Mouse (Mus musculus) liver, adult 2 months (tissue): ENCODE measurements at regions not wholly inside any gene's neighbourhood (a gene's known extent, or its start where the extent isn't known, plus 50 kb on each side); places are given as distances from the start of the nearest gene placed in this dataset.
A peak's percentile ranks its signal among the peaks of the same experiment; 100 is the strongest.

Experiments used
- DNase-seq: peaks from one replicate; pipeline ENCODE4 v3.0.0-alpha.2; 2011; ENCODE audit warnings: low read depth, low spot score; ENCODE audit errors: extremely low read depth
- H3K27ac ChIP-seq: fragments of 200-500 bp; replicated peaks from 2 replicates; pipeline ENCODE4 v1.5.1; 2012; ENCODE audit warnings: low read depth, mild to moderate bottlenecking, control low read depth, inconsistent platforms, low read length; ENCODE audit not compliant: insufficient read depth
- H3K27me3 ChIP-seq: fragments of 200-500 bp; 2 replicates; pipeline ENCODE4 v1.6.1; 2012; ENCODE audit warnings: mild to moderate bottlenecking, moderate library complexity, low read length, inconsistent platforms; ENCODE audit not compliant: control insufficient read depth, insufficient read depth
- H3K36me3 ChIP-seq: fragments of 200-500 bp; 2 replicates; pipeline ENCODE4 v1.6.1; 2012; ENCODE audit warnings: low read length, inconsistent platforms; ENCODE audit not compliant: control insufficient read depth, insufficient read depth
- H3K4me1 ChIP-seq: fragments of 200-500 bp; 2 replicates; pipeline ENCODE4 v1.6.1; 2011; ENCODE audit warnings: low read length; ENCODE audit not compliant: control insufficient read depth, insufficient read depth
- H3K4me3 ChIP-seq: fragments of 200-500 bp; 2 replicates; pipeline ENCODE4 v1.5.1; 2011; ENCODE audit warnings: low read depth, mild to moderate bottlenecking, control low read depth, low read length, moderate library complexity; ENCODE audit not compliant: insufficient read depth
- H3K79me2 ChIP-seq: fragments of 200-500 bp; 2 replicates; pipeline ENCODE4 v1.6.1; 2012; ENCODE audit warnings: inconsistent platforms, mild to moderate bottlenecking, low read length, moderate library complexity; ENCODE audit not compliant: control insufficient read depth, insufficient read depth
- H3K9ac ChIP-seq: fragments of 200-500 bp; 2 replicates; pipeline ENCODE4 v1.6.1; 2012; ENCODE audit warnings: low read depth, mild to moderate bottlenecking, control low read depth, inconsistent platforms, low read length
- CTCF ChIP-seq: fragments of 200-500 bp; IDR thresholded peaks from 2 replicates; pipeline ENCODE4 v1.5.1; 2011; ENCODE audit warnings: low read depth, low read length, control low read depth
- POLR2A ChIP-seq: fragments of 200-500 bp; IDR thresholded peaks from 2 replicates; pipeline ENCODE4 v1.6.1; 2011; ENCODE audit warnings: low read length, control low read depth; ENCODE audit not compliant: insufficient read depth; ENCODE audit errors: extremely low read depth
- WGBS: fragments of 180-500 bp; shearing (Covaris S2); methylation state at CpG from one replicate; pipeline ENCODE4 v1.1.7; 2018; 5-methylcytosine and 5-hydroxymethylcytosine counted together

DNA sequence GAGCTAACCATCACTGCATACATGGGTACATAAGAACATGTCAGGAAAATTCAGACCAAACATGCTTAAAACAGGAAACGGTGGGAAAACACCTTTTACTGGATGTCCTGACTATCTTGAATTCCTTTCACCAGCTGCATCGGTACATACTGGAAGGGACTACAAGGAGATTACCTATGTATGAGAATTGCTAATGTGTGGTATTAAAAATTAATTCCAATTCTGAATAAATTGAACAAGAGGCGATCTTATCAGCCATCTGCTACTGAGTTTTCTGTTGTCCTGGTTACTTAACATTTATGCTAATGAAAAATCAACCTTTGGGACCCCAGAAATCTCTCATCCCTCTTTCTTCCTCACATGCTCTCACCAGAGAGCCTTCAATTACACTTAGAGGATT, 178.0 kb downstream of the Nsun3 start:
- Histone ChIP-seq H3K79me2 (no peaks in the 10 kb centered on the region), H3K4me1 (no peaks in the 10 kb centered on the region), H3K27me3 (no peaks in the 10 kb centered on the region), H3K36me3 (no peaks in the 10 kb centered on the region), H3K4me3 (no peak overlapping the region), H3K9ac (no peak overlapping the region), H3K27ac (no peak overlapping the region)
- DNase-seq: no peak
- no peak for TF ChIP-seq POLR2A
- no peak for TF ChIP-seq CTCF
- 80% methylated on average over 3 of the region's 3 CpGs for WGBS

DNA sequence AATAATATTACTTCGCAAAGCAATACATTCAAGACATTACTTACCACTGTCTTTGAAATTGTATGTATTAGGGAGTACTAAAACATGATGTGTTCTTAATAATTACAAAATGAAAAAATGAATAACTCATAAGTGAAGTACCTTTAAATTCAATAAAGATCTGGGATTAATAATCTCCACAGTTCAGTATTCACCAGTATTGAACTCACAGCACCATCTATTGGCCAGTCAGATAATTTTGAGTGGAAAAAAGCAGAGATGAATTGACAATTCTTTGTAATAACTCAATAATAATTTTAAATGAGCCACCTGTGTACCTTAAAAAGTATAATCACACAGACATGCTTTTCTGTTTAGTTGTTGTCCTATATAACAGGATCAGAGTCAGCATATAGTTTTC, 180.7 kb downstream of the Nsun3 start:
- no peaks in the 10 kb centered on the region for H3K36me3 ChIP-seq
- 92% methylated on average over 1 of the region's 1 CpGs for WGBS
- H3K27me3 ChIP-seq: no peaks in the 10 kb centered on the region
- TF ChIP-seq POLR2A (no peak), CTCF (no peak)
- no peak for DNase-seq
- no peak overlapping the region for H3K27ac ChIP-seq
- H3K79me2 ChIP-seq: no peaks in the 10 kb centered on the region
- H3K9ac ChIP-seq: no peak overlapping the region
- H3K4me1 ChIP-seq: no peaks in the 10 kb centered on the region
- H3K4me3 ChIP-seq: no peak overlapping the region

DNA sequence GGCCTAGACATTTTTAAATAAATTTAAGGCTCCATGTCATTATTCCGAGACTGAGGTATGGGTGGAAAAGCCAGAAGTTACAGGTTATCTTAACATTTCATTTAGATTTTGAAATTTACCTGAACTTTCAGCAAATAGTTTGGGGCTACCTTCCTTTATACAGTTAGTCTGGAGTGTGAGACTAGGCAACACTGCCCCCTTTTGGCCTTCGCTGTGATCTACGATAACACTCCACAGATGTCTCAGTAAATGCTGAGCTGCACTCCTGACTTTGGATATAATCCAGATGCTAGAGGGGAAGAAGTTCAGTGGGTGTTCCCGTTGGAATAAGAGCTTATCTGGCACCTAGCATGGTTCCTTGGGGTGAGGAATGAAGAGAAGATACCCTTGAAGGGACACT, 224.6 kb downstream of the Nsun3 start:
- Histone ChIP-seq H3K27me3 (no peaks in the 10 kb centered on the region), H3K4me3 (no peak overlapping the region), H3K79me2 (no peaks in the 10 kb centered on the region), H3K9ac (no peak overlapping the region), H3K27ac (no peak overlapping the region), H3K36me3 (no peaks in the 10 kb centered on the region), H3K4me1 (no peaks in the 10 kb centered on the region)
- WGBS: 45% methylated on average over 4 of the region's 4 CpGs
- TF ChIP-seq CTCF: no peak
- no peak for TF ChIP-seq POLR2A
- peak; percentile 28 for DNase-seq

DNA sequence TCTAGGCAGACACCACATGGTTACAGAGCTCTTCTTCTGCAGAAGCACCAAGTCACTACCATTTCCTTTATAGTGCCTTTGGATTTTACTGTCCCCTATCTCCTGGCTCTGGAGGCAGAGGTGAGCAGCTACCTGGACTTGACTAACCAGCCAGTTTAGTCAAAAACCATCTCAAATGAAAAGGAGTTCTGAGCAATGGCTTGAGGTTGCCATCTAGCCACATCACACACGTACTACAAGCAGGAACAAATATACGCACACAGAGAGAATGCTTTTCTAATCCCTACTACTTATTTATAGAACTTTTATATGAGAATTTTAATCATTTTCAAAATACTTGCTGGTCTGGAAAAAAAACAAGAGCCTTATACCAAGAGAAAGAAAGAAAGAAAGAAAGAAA, 243.5 kb downstream of the Nsun3 start:
- no peak overlapping the region for H3K9ac ChIP-seq
- WGBS: 72% methylated on average over 2 of the region's 2 CpGs

DNA sequence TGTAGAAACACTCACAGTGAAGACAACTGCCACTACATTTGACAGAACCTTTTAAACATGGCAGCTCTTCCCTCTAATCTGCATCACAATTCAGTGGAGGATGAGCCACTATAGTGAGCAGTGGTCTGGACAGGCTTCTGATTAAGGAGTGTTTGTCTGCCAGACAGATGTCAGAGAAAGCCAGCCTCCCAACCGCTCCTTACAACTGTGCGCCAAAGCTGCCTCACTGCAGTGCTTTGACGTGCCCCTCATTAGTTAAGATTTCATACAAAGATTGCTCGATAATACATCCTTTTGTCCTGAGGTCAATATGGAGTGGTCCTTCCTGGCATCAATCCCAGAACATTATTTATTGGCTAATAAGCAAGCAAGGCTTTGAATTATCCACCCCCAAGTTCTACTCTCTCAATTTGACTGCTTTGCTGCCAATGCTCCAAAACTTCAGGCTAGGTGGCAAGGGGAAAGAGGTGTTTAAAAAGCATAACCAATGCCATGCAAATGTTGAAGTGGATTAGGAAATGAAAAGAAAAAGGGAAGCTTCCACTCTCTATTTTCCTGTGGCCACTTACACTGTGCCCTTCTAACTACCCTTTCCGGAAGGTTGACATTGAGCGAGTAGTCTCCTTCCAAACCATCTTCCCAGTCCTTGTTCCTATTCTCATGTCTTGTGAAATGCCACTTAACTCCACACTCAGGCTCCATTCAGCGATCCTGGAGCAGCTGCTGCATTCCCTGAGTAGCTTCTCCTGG, 248.7 kb downstream of the Nsun3 start:
- 78% methylated on average over 7 of the region's 7 CpGs for WGBS
- H3K4me1 ChIP-seq: no peaks in the 10 kb centered on the region
- no peaks in the 10 kb centered on the region for H3K36me3 ChIP-seq

More for the DNA sequence above, 243.5 kb downstream of the Nsun3 start:
- Histone ChIP-seq H3K4me3 (no peak overlapping the region), H3K27ac (no peak overlapping the region), H3K79me2 (no peaks in the 10 kb centered on the region), H3K4me1 (no peaks in the 10 kb centered on the region), H3K36me3 (no peaks in the 10 kb centered on the region), H3K27me3 (no peaks in the 10 kb centered on the region)
- no peak for DNase-seq
- TF ChIP-seq POLR2A (no peak), CTCF (no peak)

DNA sequence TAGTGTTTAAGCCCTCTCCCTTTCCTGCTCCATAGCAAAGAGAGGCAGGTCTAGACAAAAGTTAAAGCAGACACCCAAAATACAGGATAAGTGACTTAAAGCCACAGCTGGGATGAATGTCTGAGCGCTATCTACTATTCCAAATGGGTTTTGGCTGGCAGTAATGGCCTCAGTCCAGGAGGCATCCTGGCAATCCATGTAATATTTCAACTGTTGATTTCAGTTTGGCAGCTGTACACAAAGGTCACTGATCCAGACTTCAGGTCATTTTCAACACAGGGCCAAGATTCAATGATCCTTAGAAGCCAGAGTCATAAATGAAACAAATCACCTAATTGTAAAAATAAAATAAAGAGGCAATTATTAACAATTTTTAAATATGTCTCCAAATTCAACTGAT, 277.3 kb downstream of the Nsun3 start:
- TF ChIP-seq CTCF: no peak
- TF ChIP-seq POLR2A: no peak
- peak; percentile 65 for DNase-seq
- H3K4me1 ChIP-seq: no peaks in the 10 kb centered on the region
- no peak overlapping the region for H3K9ac ChIP-seq
- 46% methylated on average over 1 of the region's 1 CpGs for WGBS
- H3K27ac ChIP-seq: no peak overlapping the region
- no peaks in the 10 kb centered on the region for H3K79me2 ChIP-seq
- no peak overlapping the region for H3K4me3 ChIP-seq
- H3K27me3 ChIP-seq: no peaks in the 10 kb centered on the region
- H3K36me3 ChIP-seq: no peaks in the 10 kb centered on the region

More for the DNA sequence above, 248.7 kb downstream of the Nsun3 start:
- Histone ChIP-seq H3K79me2 (no peaks in the 10 kb centered on the region), H3K9ac (no peak overlapping the region), H3K27me3 (no peaks in the 10 kb centered on the region), H3K4me3 (no peak overlapping the region), H3K27ac (no peak overlapping the region)
- no peak for DNase-seq
- TF ChIP-seq POLR2A (no peak), CTCF (no peak)
